Mouse (Mus musculus) heart, adult 2 months (tissue): Measurements from ENCODE around the gene 4930539E08Rik. TPM values are rescaled to one million over a fixed set of nuclear protein-coding genes. Genes with fewer than 3 reads are reported as not detected.

ENCODE experiments used
- DNase-seq, 2 experiments: peaks; one replicate each; pipeline ENCODE4 v3.0.0; 2021
- H3K27ac ChIP-seq: fragments of 200-600 bp; 2 replicates; pipeline ENCODE4 v1.8.1; 2022
- H3K27me3 ChIP-seq: fragments of 200-500 bp; 2 replicates; pipeline ENCODE4 v1.6.1; 2012; ENCODE audit warnings: mild to moderate bottlenecking, low read length, inconsistent platforms, mixed read lengths; ENCODE audit not compliant: control insufficient read depth, insufficient read depth
- H3K36me3 ChIP-seq: fragments of 200-500 bp; 2 replicates; pipeline ENCODE4 v1.6.1; 2012; ENCODE audit warnings: low read length, inconsistent platforms; ENCODE audit not compliant: control insufficient read depth, insufficient read depth
- H3K4me1 ChIP-seq: fragments of 200-500 bp; 2 replicates; pipeline ENCODE4 v1.6.1; 2011; ENCODE audit warnings: low read length; ENCODE audit not compliant: control insufficient read depth, insufficient read depth
- H3K4me3 ChIP-seq: fragments of 200-600 bp; 2 replicates; pipeline ENCODE4 v1.8.1; 2022
- H3K79me2 ChIP-seq: fragments of 200-500 bp; replicated peaks from 2 replicates; pipeline ENCODE4 v1.6.1; 2012; ENCODE audit warnings: mild to moderate bottlenecking, inconsistent platforms, low read length, moderate library complexity, mixed read lengths; ENCODE audit not compliant: control insufficient read depth, insufficient read depth
- H3K9ac ChIP-seq: fragments of 200-500 bp; 2 replicates; pipeline ENCODE4 v1.6.1; 2012; ENCODE audit warnings: low read depth, mild to moderate bottlenecking, control low read depth, inconsistent platforms, low read length, mixed read lengths
- CTCF ChIP-seq: fragments of 200-600 bp; IDR thresholded peaks from 2 replicates; pipeline ENCODE4 v1.8.1; 2022; ENCODE audit warnings: antibody characterized with exemption, mild to moderate bottlenecking, moderate library complexity
- EP300 ChIP-seq: fragments of 200-500 bp; IDR thresholded peaks from 2 replicates; pipeline ENCODE4 v1.6.1; 2011; ENCODE audit warnings: low read depth, low read length, control low read depth; ENCODE audit not compliant: insufficient read depth
- POLR2A ChIP-seq: fragments of 200-500 bp; IDR thresholded peaks from 2 replicates; pipeline ENCODE4 v1.6.1; 2011; ENCODE audit warnings: mild to moderate bottlenecking, low read depth, low read length, control low read depth; ENCODE audit not compliant: insufficient read depth
- WGBS: fragments of 180-500 bp; shearing (Covaris S2); methylation state at CpG from one replicate; pipeline ENCODE4 v1.1.7; 2018; 5-methylcytosine and 5-hydroxymethylcytosine counted together
- intact Hi-C: fragments of 180-260 bp; cut with DNase I; formaldehyde crosslinking; loops from one replicate; pipeline ENCODE4 v1.15.1; 2025
- polyA plus RNA-seq: library from polyadenylated mRNA; depleted of rRNA; stranded (reverse); fragments of >200 nt; gene quantifications from 2 replicates; pipeline ENCODE4 v1.2.3, GENCODE M21; 2012
- total RNA-seq, 2 experiments: library from RNA; stranded (reverse); gene quantifications; 2 replicates each; pipeline ENCODE4 v1.2.3; 2021

4930539E08Rik gene
- total and polyA plus RNA-seq, 3 experiments = 0.08 TPM; not detected in 2

DNA sequence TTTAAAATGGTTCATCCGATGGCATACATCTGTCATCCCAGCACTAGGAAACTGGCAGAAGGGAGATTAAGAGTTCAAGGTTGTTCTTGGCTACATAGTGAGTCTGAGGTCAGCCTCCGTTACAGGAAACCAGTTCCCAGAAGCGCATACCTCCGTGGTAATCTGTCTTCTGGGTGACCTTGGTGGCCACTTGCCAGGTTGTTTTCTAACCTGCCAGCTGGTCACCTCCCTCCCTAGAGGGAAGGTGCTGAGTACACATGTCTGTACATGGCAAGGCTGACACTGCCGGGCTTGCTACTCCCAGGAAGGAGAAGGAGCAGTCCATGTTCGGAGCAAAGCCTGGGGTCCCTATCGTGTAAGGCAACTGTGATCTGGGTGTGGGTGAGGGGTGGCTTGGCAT is 40.3 kb downstream of the 4930539E08Rik start:
- TF ChIP-seq EP300 = no peak
- TF ChIP-seq CTCF = no peak
- TF ChIP-seq POLR2A = no peak
- peak overlapping the region; percentile 56 for H3K27ac ChIP-seq
- H3K4me3 ChIP-seq = no peak overlapping the region
- H3K27me3 ChIP-seq = no peaks in the 10 kb centered on the region
- no peak overlapping the region for H3K9ac ChIP-seq
- WGBS = 17% methylated on average over 7 of the region's 7 CpGs
- H3K36me3 ChIP-seq = no peaks in the 10 kb centered on the region
- intact Hi-C loops = no loop called here
- peak; percentile 55 to 72 for DNase-seq
- no peaks in the 10 kb centered on the region for H3K79me2 ChIP-seq
- H3K4me1 ChIP-seq = peaks cover 6% of the 10 kb centered on the region

DNA sequence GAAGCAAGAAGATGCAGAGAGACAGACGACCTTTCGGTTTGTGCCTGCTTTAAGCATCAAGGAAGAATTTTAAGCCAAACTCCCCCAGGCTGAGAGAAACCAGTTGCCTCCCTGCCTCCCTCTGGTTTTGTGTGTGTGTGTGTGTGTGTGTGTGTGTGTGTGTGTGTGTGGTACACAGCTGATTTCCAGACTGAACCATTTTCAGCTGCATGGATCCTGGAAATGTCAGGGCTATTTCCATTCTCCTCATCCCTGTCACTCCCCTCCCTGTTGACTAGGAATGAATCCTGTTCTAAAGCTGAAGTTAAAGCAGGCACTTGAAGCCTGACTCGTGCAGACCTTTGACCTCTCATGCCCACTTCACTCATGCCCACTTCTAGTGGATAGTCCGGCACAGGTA is 40.9 kb downstream of the 4930539E08Rik start:
- TF ChIP-seq POLR2A = no peak
- no peak for TF ChIP-seq EP300
- TF ChIP-seq CTCF = no peak
- H3K4me3 ChIP-seq = no peak overlapping the region
- H3K9ac ChIP-seq = no peak overlapping the region
- intact Hi-C loops = no loop called here
- H3K27ac ChIP-seq = no peak overlapping the region
- 88% methylated on average over 4 of the region's 4 CpGs for WGBS
- no peaks in the 10 kb centered on the region for H3K27me3 ChIP-seq
- no peaks in the 10 kb centered on the region for H3K36me3 ChIP-seq
- no peaks in the 10 kb centered on the region for H3K79me2 ChIP-seq
- no peak for DNase-seq
- peaks cover 6% of the 10 kb centered on the region for H3K4me1 ChIP-seq

DNA sequence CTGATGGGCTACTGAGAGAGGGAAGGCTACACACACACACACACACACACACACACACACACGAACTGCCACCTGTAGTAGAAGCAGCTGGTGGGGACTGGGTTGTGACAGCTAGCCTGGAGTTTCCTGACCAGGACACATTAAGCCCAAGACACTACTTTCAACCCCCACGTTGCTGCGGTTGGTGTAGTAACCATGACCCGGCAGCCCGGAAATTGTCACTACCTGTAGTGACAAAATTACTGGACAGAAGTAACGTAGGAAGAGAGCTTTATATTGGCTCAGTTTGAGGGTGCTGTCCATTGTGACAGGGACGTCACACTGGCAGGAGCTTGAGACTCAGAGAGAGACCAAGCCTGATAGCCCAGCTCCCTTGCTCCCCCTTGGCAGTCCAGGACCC is 42.8 kb downstream of the 4930539E08Rik start:
- Histone ChIP-seq H3K27me3 (no peaks in the 10 kb centered on the region), H3K9ac (no peak overlapping the region), H3K4me1 (peaks cover 6% of the 10 kb centered on the region), H3K79me2 (no peaks in the 10 kb centered on the region), H3K4me3 (no peak overlapping the region), H3K27ac (no peak overlapping the region), H3K36me3 (no peaks in the 10 kb centered on the region)
- WGBS = 87% methylated on average over 7 of the region's 7 CpGs
- no peak for TF ChIP-seq POLR2A
- TF ChIP-seq CTCF = no peak
- no peak for TF ChIP-seq EP300
- intact Hi-C loops = no loop called here
- no peak for DNase-seq

DNA sequence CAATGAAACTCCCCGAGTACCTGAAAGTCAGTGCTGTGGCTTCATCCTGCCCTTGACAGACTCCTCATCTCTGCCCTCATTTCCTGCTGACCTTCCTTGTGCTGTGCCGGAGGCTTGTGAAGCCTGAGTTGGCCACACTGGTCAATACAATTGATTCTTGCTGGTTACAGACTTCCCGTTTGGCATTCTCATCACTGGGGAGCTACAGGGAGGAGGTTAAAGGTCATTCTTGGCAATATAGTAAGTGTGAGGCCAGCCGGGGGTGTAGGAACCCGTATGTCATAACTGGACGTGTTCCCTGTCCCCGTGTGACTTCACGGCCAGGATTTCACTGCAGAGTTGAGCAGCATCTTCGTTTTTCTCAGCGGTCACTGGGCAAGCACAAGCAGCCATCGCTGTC is 43.3 kb downstream of the 4930539E08Rik start:
- TF ChIP-seq POLR2A (no peak), EP300 (no peak), CTCF (no peak)
- Histone ChIP-seq H3K9ac (no peak overlapping the region), H3K79me2 (no peaks in the 10 kb centered on the region), H3K4me1 (peaks cover 6% of the 10 kb centered on the region), H3K4me3 (no peak overlapping the region), H3K36me3 (no peaks in the 10 kb centered on the region), H3K27me3 (no peaks in the 10 kb centered on the region), H3K27ac (no peak overlapping the region)
- intact Hi-C loops = no loop called here
- WGBS = 56% methylated on average over 11 of the region's 11 CpGs
- DNase-seq = no peak

DNA sequence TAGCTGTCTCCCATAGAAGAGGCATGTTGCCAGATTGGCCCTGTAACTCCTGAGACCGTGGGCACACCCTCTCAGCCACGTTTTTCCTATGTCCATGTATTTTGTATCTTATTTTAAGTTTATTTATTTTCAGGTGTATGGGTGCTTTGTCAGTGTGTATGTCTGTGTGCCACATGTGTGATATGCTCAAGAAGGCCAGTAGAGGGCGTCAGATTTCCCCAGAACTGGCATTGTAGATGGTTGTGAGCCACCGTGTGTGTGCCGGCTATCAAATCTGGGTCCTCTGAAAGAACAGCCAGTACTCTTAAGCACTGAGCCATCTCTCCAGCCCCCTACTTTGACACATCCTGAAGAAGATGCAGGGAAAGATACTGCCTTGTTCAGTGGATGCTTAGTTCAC is 44.7 kb downstream of the 4930539E08Rik start:
- TF ChIP-seq EP300 (no peak), CTCF (no peak), POLR2A (no peak)
- WGBS = 76% methylated on average over 5 of the region's 5 CpGs
- Histone ChIP-seq H3K4me3 (no peak overlapping the region), H3K27me3 (no peaks in the 10 kb centered on the region), H3K4me1 (peaks cover 3% of the 10 kb centered on the region), H3K9ac (no peak overlapping the region), H3K27ac (no peak overlapping the region), H3K79me2 (no peaks in the 10 kb centered on the region), H3K36me3 (no peaks in the 10 kb centered on the region)
- no peak for DNase-seq
- intact Hi-C loops = no loop called here

DNA sequence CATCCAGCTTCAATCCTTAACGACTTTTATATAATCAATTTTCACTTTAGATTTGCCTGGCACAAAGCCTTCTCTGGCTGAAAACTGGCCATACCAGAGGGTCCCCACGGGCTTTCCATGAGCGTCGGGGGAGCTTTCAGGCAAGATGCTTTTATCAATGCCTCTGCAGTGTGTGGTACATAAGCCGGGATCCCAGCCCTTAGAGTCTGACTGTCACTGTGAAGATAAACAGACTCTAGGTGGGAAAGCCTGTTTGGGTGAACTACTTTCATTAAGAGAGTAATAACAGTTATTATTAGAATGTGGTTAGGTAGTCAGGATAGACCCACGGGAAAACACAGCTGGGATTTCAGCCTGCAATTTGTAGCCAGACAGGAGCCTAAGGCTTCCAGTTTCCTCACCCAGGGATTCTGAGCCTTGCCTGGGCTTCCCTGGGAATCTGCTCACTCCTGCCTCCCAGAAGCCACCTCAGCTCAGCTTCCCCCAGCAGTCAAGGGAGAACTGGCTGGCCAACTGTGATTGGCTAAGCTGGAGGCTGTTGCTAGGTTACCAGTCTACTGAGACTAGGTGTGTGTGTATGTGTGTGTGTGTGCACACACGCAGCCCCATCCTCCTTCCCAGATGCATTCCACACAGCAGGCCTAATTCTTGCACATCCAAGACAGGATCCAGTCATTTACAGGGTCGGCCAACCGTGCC is 45.6 kb downstream of the 4930539E08Rik start:
- Histone ChIP-seq H3K27me3 (no peaks in the 10 kb centered on the region), H3K4me3 (no peak overlapping the region), H3K36me3 (no peaks in the 10 kb centered on the region), H3K79me2 (no peaks in the 10 kb centered on the region), H3K4me1 (no peaks in the 10 kb centered on the region), H3K27ac (no peak overlapping the region), H3K9ac (no peak overlapping the region)
- intact Hi-C loops = no loop called here
- 61% methylated on average over 9 of the region's 9 CpGs for WGBS
- DNase-seq = no peak
- TF ChIP-seq EP300 (no peak), POLR2A (no peak), CTCF (no peak)
